Mouse (Mus musculus) myocyte (in vitro differentiated cells): ENCODE results near the gene Pbx1.

Experiments used
- CEBPB ChIP-seq: IDR thresholded peaks from 2 replicates; pipeline ENCODE4 v1.6.1; 2011; ENCODE audit warnings: mild to moderate bottlenecking, moderate library complexity; ENCODE audit not compliant: poor library complexity, insufficient read depth, severe bottlenecking
- E2F4 ChIP-seq: IDR thresholded peaks from one replicate; pipeline ENCODE4 v1.6.1; 2011; ENCODE audit warnings: mild to moderate bottlenecking, control low read depth, moderate library complexity; ENCODE audit not compliant: insufficient read depth
- MAX ChIP-seq: IDR thresholded peaks from one replicate; pipeline ENCODE4 v1.6.1; 2011; ENCODE audit warnings: low read depth, mild to moderate bottlenecking, control low read depth
- MYOD1 ChIP-seq, 3 experiments: IDR thresholded peaks; one replicate each; pipeline ENCODE4 v1.6.1; 2011; ENCODE audit warnings: control low read depth in 2 of 3, low read depth in 2 of 3, mild to moderate bottlenecking in 2 of 3, moderate library complexity in 1 of 3; ENCODE audit not compliant: insufficient read length in 2 of 3, control insufficient read depth in 1 of 3
- MYOG ChIP-seq, 3 experiments: IDR thresholded peaks; one replicate each; pipeline ENCODE4 v1.6.1; 2011; ENCODE audit warnings: control low read depth in 2 of 3, low read depth in 2 of 3, mild to moderate bottlenecking in 2 of 3; ENCODE audit not compliant: insufficient read length in 2 of 3, control insufficient read depth in 1 of 3, insufficient read depth in 1 of 3
- POLR2A ChIP-seq: IDR thresholded peaks from one replicate; pipeline ENCODE4 v1.6.1; 2011; ENCODE audit warnings: low read depth, mild to moderate bottlenecking, control low read depth, moderate library complexity; ENCODE audit not compliant: insufficient read length
- REST ChIP-seq: IDR thresholded peaks from one replicate; pipeline ENCODE4 v1.6.1; 2011; ENCODE audit warnings: mild to moderate bottlenecking, control low read depth, moderate library complexity; ENCODE audit not compliant: insufficient read depth, insufficient read length
- TCF12 ChIP-seq: IDR thresholded peaks from one replicate; pipeline ENCODE4 v1.6.1; 2011; ENCODE audit warnings: mild to moderate bottlenecking, control low read depth; ENCODE audit not compliant: poor library complexity, insufficient read depth, severe bottlenecking
- TCF3 ChIP-seq: IDR thresholded peaks from one replicate; pipeline ENCODE4 v1.6.1; 2011; ENCODE audit warnings: low read depth, control low read depth; ENCODE audit not compliant: insufficient read length
- USF1 ChIP-seq: IDR thresholded peaks from one replicate; pipeline ENCODE4 v1.6.1; 2011; ENCODE audit warnings: low read depth, mild to moderate bottlenecking, control low read depth, moderate library complexity

GRCm38 (mm10) chr1:168312710-168313447 is 119.2 kb downstream of the Pbx1 start:
- TF ChIP-seq E2F4 (no peak), POLR2A (no peak), CEBPB (no peak), TCF12 (no peak), TCF3 (no peak), USF1 (no peak), MAX (no peak), MYOG (IDR thresholded peaks at IDR 0.05; ENCODE audit: control insufficient read depth in 1 of 3, insufficient read depth in 1 of 3, insufficient read length in 2 of 3, low read depth in 2 of 3) (no peak), MYOD1 (IDR thresholded peaks at IDR 0.05; ENCODE audit: control insufficient read depth in 1 of 3, insufficient read length in 2 of 3, low read depth in 2 of 3) (no peak), REST (no peak)
